Mouse (Mus musculus): ENCODE data around the gene Nf2. TPM values are rescaled to one million over a fixed set of nuclear protein-coding genes. Genes with fewer than 3 reads are reported as not detected.

Gene Nf2
- polyA plus RNA-seq, 1 experiment, result 56.1 TPM

- H3K4me3 ChIP-seq (ENCODE audit: control insufficient read depth, insufficient read depth, low read length), result no peak overlapping the region
- no peaks in the 10 kb centered on the region; the same call in 1 of the 2 replicates for H3K27me3 ChIP-seq (ENCODE audit: control insufficient read depth, insufficient read depth, low read length)
- H3K36me3 ChIP-seq (ENCODE audit: control insufficient read depth, insufficient read depth, low read length), result no peaks in the 10 kb centered on the region
- H3K4me1 ChIP-seq (replicated peaks; ENCODE audit: control insufficient read depth, insufficient read depth, low read length), result no peaks in the 10 kb centered on the region
- TF ChIP-seq POLR2A (IDR thresholded peaks at IDR 0.05; ENCODE audit: control insufficient read depth, extremely low read depth, insufficient read depth, low read length, poor library complexity), result no peak
- no peak for TF ChIP-seq CTCF (IDR thresholded peaks at IDR 0.05; ENCODE audit: borderline replicate concordance, control insufficient read depth, extremely low read depth, insufficient read depth, low read length, poor library complexity)
- H3K27ac ChIP-seq (ENCODE audit: control insufficient read depth, insufficient read depth, low read length), result no peak overlapping the region
- 96% methylated on average over 10 of the region's 10 CpGs for WGBS
- DNase-seq, result no peak
Measured at GRCm38 (mm10) chr11:4737682-4738081, 111.7 kb downstream of the Nf2 start.

DNA sequence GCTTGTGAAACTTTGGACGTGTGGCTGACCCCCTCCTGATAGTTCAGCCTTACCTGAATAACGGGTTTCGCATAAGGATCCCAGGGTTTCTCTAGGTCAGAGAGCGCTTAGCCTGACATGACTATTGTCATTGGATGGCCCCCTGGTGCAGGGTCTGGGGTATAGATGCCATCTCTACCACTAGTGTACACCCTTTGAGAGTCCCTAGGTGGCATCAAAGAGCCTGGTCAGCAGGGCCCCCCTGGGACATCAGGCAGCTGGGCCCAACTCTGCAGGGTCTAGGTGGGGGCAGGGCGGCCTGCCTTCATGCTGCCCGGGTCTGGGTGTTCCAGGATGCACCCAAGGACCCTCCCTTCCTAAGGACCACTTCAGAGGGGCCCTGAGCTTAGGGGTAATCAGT, 113.0 kb downstream of the Nf2 start:
- Histone ChIP-seq H3K4me3 (ENCODE audit: control insufficient read depth, insufficient read depth, low read length) (no peak overlapping the region), H3K27ac (ENCODE audit: control insufficient read depth, insufficient read depth, low read length) (no peak overlapping the region), H3K4me1 (replicated peaks; ENCODE audit: control insufficient read depth, insufficient read depth, low read length) (no peaks in the 10 kb centered on the region), H3K36me3 (ENCODE audit: control insufficient read depth, insufficient read depth, low read length) (no peaks in the 10 kb centered on the region), H3K27me3 (ENCODE audit: control insufficient read depth, insufficient read depth, low read length) (no peaks in the 10 kb centered on the region; the same call in 1 of the 2 replicates)
- no peak for DNase-seq
- TF ChIP-seq POLR2A (IDR thresholded peaks at IDR 0.05; ENCODE audit: control insufficient read depth, extremely low read depth, insufficient read depth, low read length, poor library complexity) (no peak), CTCF (IDR thresholded peaks at IDR 0.05; ENCODE audit: borderline replicate concordance, control insufficient read depth, extremely low read depth, insufficient read depth, low read length, poor library complexity) (no peak)
- WGBS, result 91% methylated on average over 6 of the region's 6 CpGs

GRCm38 (mm10) chr11:4734179-4734578, 115.2 kb downstream of the Nf2 start:
- DNase-seq, result no peak
- WGBS, result 90% methylated on average over 12 of the region's 12 CpGs
- no peaks in the 10 kb centered on the region for H3K36me3 ChIP-seq (ENCODE audit: control insufficient read depth, insufficient read depth, low read length)

DNA sequence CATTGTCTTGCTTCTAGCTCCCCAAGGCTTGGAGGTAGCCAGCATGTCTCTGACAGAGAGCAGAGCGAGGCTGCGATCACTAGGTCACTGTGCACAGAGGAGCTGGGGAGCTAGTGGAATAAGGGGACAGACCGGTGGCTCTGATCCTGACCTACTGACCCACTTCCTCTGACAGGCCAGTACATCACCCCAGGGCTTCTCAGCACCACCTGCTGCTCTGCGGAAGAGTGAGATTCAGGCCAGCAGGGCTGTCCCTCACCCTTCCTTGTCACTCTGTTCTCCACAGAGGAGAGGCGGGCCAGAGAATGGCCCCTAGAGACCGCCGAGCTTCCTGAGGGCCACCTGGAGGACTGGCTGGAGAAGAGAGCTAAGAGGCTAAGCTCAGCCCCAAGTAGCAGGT, 117.6 kb downstream of the Nf2 start:
- 97% methylated on average over 7 of the region's 7 CpGs for WGBS
- Histone ChIP-seq H3K4me3 (ENCODE audit: control insufficient read depth, insufficient read depth, low read length) (no peak overlapping the region), H3K4me1 (replicated peaks; ENCODE audit: control insufficient read depth, insufficient read depth, low read length) (no peaks in the 10 kb centered on the region), H3K36me3 (ENCODE audit: control insufficient read depth, insufficient read depth, low read length) (no peaks in the 10 kb centered on the region), H3K27ac (ENCODE audit: control insufficient read depth, insufficient read depth, low read length) (no peak overlapping the region), H3K27me3 (ENCODE audit: control insufficient read depth, insufficient read depth, low read length) (no peaks in the 10 kb centered on the region)
- TF ChIP-seq CTCF (IDR thresholded peaks at IDR 0.05; ENCODE audit: borderline replicate concordance, control insufficient read depth, extremely low read depth, insufficient read depth, low read length, poor library complexity) (no peak), POLR2A (IDR thresholded peaks at IDR 0.05; ENCODE audit: control insufficient read depth, extremely low read depth, insufficient read depth, low read length, poor library complexity) (no peak)
- no peak for DNase-seq

More at GRCm38 (mm10) chr11:4734179-4734578, 115.2 kb downstream of the Nf2 start:
- Histone ChIP-seq H3K4me1 (replicated peaks; ENCODE audit: control insufficient read depth, insufficient read depth, low read length) (no peaks in the 10 kb centered on the region), H3K4me3 (ENCODE audit: control insufficient read depth, insufficient read depth, low read length) (no peak overlapping the region), H3K27ac (ENCODE audit: control insufficient read depth, insufficient read depth, low read length) (no peak overlapping the region), H3K27me3 (ENCODE audit: control insufficient read depth, insufficient read depth, low read length) (no peaks in the 10 kb centered on the region)
- no peak for TF ChIP-seq CTCF (IDR thresholded peaks at IDR 0.05; ENCODE audit: borderline replicate concordance, control insufficient read depth, extremely low read depth, insufficient read depth, low read length, poor library complexity)
- no peak for TF ChIP-seq POLR2A (IDR thresholded peaks at IDR 0.05; ENCODE audit: control insufficient read depth, extremely low read depth, insufficient read depth, low read length, poor library complexity)

GRCm38 (mm10) chr11:4730913-4731312, 118.4 kb downstream of the Nf2 start:
- Histone ChIP-seq H3K27me3 (ENCODE audit: control insufficient read depth, insufficient read depth, low read length) (no peaks in the 10 kb centered on the region), H3K36me3 (ENCODE audit: control insufficient read depth, insufficient read depth, low read length) (no peaks in the 10 kb centered on the region), H3K4me3 (ENCODE audit: control insufficient read depth, insufficient read depth, low read length) (no peak overlapping the region), H3K27ac (ENCODE audit: control insufficient read depth, insufficient read depth, low read length) (no peak overlapping the region), H3K4me1 (replicated peaks; ENCODE audit: control insufficient read depth, insufficient read depth, low read length) (no peaks in the 10 kb centered on the region)
- 98% methylated on average over 5 of the region's 5 CpGs for WGBS
- DNase-seq, result no peak
- no peak for TF ChIP-seq CTCF (IDR thresholded peaks at IDR 0.05; ENCODE audit: borderline replicate concordance, control insufficient read depth, extremely low read depth, insufficient read depth, low read length, poor library complexity)
- no peak for TF ChIP-seq POLR2A (IDR thresholded peaks at IDR 0.05; ENCODE audit: control insufficient read depth, extremely low read depth, insufficient read depth, low read length, poor library complexity)

DNA sequence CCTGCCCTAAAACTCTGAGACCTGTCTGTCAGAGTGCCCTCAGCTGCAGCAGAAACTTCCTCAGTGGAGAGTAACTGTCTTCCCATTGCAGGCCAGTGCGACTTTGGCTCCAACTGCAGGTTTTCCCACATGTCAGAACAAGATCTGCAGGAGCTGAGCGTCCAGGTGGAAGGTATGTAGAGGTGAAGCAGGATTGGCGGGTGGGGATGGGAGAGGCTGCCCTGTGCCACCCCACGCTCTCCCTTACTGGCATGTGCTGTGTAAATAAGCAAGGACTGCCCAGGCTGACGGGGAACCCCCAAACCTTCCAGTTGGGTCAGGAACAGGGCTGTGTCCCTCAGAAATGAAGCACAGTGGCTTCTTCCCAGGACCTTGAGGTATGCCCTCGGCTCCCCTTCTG, 119.2 kb downstream of the Nf2 start:
- no peak for TF ChIP-seq POLR2A (IDR thresholded peaks at IDR 0.05; ENCODE audit: control insufficient read depth, extremely low read depth, insufficient read depth, low read length, poor library complexity)
- TF ChIP-seq CTCF (IDR thresholded peaks at IDR 0.05; ENCODE audit: borderline replicate concordance, control insufficient read depth, extremely low read depth, insufficient read depth, low read length, poor library complexity), result no peak
- Histone ChIP-seq H3K27me3 (ENCODE audit: control insufficient read depth, insufficient read depth, low read length) (no peaks in the 10 kb centered on the region), H3K36me3 (ENCODE audit: control insufficient read depth, insufficient read depth, low read length) (no peaks in the 10 kb centered on the region), H3K4me1 (replicated peaks; ENCODE audit: control insufficient read depth, insufficient read depth, low read length) (no peaks in the 10 kb centered on the region), H3K27ac (ENCODE audit: control insufficient read depth, insufficient read depth, low read length) (no peak overlapping the region), H3K4me3 (ENCODE audit: control insufficient read depth, insufficient read depth, low read length) (no peak overlapping the region)
- no peak for DNase-seq
- WGBS, result 96% methylated on average over 6 of the region's 6 CpGs

GRCm38 (mm10) chr11:4729603-4730002, 119.7 kb downstream of the Nf2 start:
- no peak for DNase-seq
- 28% methylated on average over 12 of the region's 12 CpGs for WGBS

More at GRCm38 (mm10) chr11:4729603-4730002, 119.7 kb downstream of the Nf2 start:
- Histone ChIP-seq H3K27me3 (ENCODE audit: control insufficient read depth, insufficient read depth, low read length) (no peaks in the 10 kb centered on the region), H3K36me3 (ENCODE audit: control insufficient read depth, insufficient read depth, low read length) (no peaks in the 10 kb centered on the region; the same call in 1 of the 2 replicates), H3K4me3 (ENCODE audit: control insufficient read depth, insufficient read depth, low read length) (no peak overlapping the region), H3K4me1 (replicated peaks; ENCODE audit: control insufficient read depth, insufficient read depth, low read length) (no peaks in the 10 kb centered on the region), H3K27ac (ENCODE audit: control insufficient read depth, insufficient read depth, low read length) (no peak overlapping the region)
- TF ChIP-seq POLR2A (IDR thresholded peaks at IDR 0.05; ENCODE audit: control insufficient read depth, extremely low read depth, insufficient read depth, low read length, poor library complexity) (no peak), CTCF (IDR thresholded peaks at IDR 0.05; ENCODE audit: borderline replicate concordance, control insufficient read depth, extremely low read depth, insufficient read depth, low read length, poor library complexity) (no peak)

All from thymus, adult 2 months (tissue).